Mouse (Mus musculus) telencephalon, adult 2 months (tissue): ENCODE measurements around the gene Ppp6r3.
A peak's percentile ranks its signal among the peaks of the same experiment; 100 is the strongest.
"Not testable (repeated sequence)": the region's sequence is repeated elsewhere in the genome, so short reads cannot be mapped to it uniquely, and the experiment has no call there.

Source experiments
- DNase-seq: peaks from one replicate; pipeline ENCODE4 v3.0.0-alpha.2; 2011; ENCODE audit warnings: low read depth, low spot score

Ppp6r3 gene

GRCm38 (mm10) chr19:3575632-3576384, at the start of gene Ppp6r3:
Gene Ppp6r3, minus strand, starts transcription at chr19:3575749.
- DNase-seq = peak; percentile 99

GRCm38 (mm10) chr19:3625111-3625510, 49.6 kb upstream of the Ppp6r3 start:
- DNase-seq = no peak

DNA sequence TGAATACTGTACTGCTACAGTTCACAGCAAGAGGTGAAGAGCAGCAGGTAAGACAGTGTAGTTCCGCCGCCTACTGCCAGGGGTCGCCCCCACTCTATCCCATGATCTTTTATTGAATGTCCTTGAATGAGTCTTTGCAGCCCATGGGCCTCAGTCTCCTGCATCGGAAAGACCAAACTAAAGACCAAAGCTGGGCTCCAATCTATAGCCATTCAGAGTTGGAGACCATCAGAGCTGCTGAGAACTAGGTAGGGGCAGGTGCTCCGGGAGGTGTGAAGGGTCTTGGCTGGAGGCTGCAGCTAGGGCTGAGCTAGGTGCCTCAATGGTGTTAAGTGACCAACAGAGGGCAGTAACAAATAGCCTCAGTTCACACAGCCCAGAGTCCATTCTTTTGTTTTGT, 48.3 kb upstream of the Ppp6r3 start:
- no peak for DNase-seq

- no peak for DNase-seq
Observed at GRCm38 (mm10) chr19:3623294-3623693, 47.7 kb upstream of the Ppp6r3 start.

- DNase-seq = no peak
Observed at GRCm38 (mm10) chr19:3620871-3621270, 45.3 kb upstream of the Ppp6r3 start.

GRCm38 (mm10) chr19:3619359-3619758, 43.8 kb upstream of the Ppp6r3 start:
- no peak for DNase-seq

DNA sequence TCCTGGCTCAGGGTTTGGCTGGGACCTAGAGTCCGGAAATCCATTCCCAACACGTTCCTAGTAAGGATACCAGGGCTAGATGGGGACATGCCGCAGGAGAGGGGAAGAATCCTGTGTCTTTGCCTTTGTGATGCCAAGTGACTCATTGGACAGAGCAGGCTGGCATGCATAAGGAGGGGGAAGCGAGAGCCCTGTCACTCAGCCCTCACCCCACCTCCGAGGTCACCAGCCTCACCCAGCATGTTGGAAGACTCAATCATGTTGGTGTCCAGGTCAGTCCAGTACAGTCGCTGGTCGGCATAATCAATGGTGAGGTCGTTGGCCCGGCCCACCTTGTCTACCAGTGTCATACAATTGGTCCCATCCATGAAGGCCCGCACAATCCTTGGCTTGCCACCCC, 38.4 kb upstream of the Ppp6r3 start:
- no peak for DNase-seq

- DNase-seq = no peak
Observed at GRCm38 (mm10) chr19:3612534-3613273, 37.2 kb upstream of the Ppp6r3 start.

- DNase-seq = no peak
Observed at GRCm38 (mm10) chr19:3611730-3612129, 36.2 kb upstream of the Ppp6r3 start.

DNA sequence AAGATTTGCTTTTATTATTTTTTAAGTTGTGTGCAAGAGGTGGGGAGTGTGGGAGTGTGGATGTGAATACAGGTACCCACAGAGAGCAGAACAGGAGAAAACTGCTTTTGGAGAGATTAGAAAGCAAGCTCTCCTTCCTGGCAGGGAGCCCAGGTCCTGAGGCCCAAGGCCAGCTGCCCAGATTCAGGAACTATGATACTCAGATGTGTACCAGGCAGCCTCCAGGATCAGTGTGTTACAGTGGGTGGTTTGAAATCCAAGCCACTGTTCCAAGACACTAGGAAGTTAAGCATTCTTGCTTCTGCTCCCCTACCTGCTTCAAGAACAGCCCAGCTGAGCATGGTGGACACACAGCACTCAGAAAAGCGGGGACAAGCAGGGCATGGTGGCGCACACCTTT, 35.3 kb upstream of the Ppp6r3 start:
- DNase-seq = no peak

GRCm38 (mm10) chr19:3609826-3610225, 34.3 kb upstream of the Ppp6r3 start:
- no peak for DNase-seq

DNA sequence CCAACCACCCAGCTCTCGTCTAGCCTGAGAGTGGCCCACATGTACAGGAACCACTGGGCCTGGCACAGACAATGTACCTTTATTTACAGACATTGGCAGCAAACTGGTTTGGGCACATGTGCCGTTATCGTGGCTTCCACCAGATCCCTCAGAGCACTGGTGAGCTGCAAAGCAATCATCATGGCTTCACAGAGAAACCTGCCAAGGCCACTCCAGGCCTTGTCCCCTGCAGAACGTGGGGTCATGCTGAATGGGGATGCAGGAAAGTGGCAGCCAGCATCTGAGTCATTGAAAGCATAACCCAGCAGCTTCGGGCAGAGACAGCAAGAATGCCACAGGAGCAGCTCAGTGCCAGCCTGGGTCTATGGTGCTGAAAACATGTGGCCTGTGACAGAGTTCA, 18.8 kb upstream of the Ppp6r3 start:
- no peak for DNase-seq

GRCm38 (mm10) chr19:3593379-3594055, 18.0 kb upstream of the Ppp6r3 start:
- no peak for DNase-seq

GRCm38 (mm10) chr19:3589968-3590367, 14.4 kb upstream of the Ppp6r3 start:
- no peak for DNase-seq

DNA sequence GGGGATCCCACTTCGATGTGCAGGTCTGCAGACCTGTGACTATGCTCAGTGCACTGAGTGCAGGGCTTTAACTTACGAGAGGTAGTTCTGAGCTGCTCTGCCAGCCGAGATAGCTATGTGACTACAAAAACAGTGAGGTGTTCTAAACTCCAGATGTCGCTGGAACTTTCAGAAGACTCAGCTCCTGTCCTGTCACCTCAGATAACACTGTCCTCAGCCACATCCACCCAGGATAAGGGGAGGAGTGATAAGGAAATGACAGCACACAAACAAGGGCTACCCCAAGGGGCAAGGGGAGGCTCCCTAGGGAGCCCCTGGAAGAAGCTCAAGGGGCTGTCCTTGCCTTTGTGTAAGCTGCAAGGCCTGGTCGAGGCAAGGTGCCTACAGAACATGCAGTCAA, 14.0 kb upstream of the Ppp6r3 start:
- DNase-seq = no peak

GRCm38 (mm10) chr19:3587729-3588128, 12.2 kb upstream of the Ppp6r3 start:
- not testable (repeated sequence) for DNase-seq

DNA sequence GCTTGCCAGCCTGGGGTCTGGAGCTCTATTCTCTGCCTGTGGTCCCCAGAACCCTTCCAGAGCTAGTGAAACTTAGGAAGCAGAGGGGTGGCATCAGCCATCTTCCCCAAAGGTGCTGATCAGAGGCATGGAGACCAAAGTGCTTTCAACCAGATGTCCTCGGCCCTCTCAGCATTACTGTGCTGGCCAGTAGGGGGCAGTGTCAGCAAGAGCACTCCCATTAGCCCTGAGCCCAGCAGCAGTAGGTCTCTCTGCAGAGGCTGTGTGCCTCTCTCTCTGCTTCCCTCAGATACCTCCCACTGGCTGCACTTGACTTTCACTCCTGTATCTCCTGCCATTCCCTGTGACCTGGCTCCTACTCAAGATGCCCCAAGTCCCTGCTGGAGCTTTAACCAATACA, 11.0 kb upstream of the Ppp6r3 start:
- no peak for DNase-seq

DNA sequence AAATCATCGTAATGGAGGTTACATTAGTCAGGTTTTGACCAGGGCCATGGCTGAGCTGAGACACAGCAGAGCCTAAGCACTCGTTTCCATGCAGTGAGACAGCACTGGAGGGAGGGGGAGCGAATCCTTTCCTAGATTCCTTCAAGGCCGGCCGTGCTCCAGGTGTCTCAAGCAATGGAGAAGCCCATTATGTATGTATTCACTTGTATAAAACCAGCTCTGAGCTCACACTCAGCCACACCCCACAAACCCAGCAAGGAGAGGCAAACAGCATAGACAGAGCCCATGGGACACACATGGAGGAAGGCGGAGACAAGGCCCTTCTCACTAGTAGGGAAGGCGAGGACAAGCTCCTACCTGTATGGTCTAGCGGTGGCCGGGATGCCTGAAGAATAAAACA, 10.5 kb upstream of the Ppp6r3 start:
- no peak for DNase-seq

- DNase-seq = no peak
Observed at GRCm38 (mm10) chr19:3581326-3581725, 5.8 kb upstream of the Ppp6r3 start.

- DNase-seq = no peak
Observed at GRCm38 (mm10) chr19:3577911-3578290, 2.4 kb upstream of the Ppp6r3 start.

- DNase-seq = no peak
Observed at GRCm38 (mm10) chr19:3577265-3577910, 1.8 kb upstream of the Ppp6r3 start.
